Mouse (Mus musculus) lung, postnatal 10 days (tissue): ENCODE measurements at regions not wholly inside any gene's neighbourhood (a gene's known extent, or its start where the extent isn't known, plus 50 kb on each side); places are given as distances from the start of the nearest gene placed in this dataset.

Experiments
- DNase-seq: peaks from one replicate; pipeline ENCODE4 v3.0.0; 2021

DNA sequence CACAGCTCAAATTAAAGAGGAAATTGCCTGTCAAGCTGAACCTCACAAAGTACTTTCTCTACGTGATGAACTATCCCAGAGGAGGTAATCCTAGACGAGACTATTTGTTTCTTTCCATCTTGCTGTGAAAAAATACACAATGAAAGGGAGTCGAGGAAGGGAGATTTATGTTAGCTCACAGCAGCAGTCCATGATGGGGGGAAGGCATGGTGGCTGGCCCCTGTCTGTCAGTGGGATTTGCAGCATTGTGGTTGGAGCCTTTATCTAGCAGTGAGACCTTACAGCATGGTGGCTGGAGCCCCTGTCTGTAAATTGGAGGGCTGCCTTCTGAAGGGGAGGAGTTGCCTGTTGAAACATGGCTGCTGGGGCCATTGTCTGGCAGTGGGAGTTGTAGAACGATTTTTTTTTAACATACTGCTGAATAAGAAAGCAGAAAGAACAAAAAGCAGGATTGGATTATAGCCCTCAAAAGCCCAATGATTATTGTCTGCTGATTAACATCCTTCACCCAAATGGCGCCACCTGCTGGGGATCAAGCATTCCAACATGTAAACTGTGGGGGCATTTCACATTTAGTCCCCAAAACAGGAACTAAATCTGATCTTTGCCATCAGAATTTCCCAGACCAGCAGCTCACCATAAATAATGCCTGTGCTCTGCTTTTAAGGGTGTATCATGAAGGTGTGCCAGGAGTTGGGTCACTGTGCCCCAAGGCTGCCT lies 54.0 kb upstream of the Ripor2 start:
- DNase-seq, result peak; percentile 16
